Mouse (Mus musculus) cerebellum, postnatal 36 days (tissue): Measurements from ENCODE around the gene Ints4.
A peak's percentile ranks its signal among the peaks of the same experiment; 100 is the strongest.

ENCODE experiments used
- DNase-seq, 2 experiments: peaks; one replicate each; pipeline ENCODE4 v3.0.0; 2021 to 2022; ENCODE audit warnings: mixed read lengths in 2 of 2

Gene Ints4

GRCm38 (mm10) chr7:97546462-97546861 is 65.7 kb downstream of the Ints4 start:
- DNase-seq: peak; percentile 20 to 30

GRCm38 (mm10) chr7:97549301-97549700 is 68.5 kb downstream of the Ints4 start:
- no peak for DNase-seq

DNA sequence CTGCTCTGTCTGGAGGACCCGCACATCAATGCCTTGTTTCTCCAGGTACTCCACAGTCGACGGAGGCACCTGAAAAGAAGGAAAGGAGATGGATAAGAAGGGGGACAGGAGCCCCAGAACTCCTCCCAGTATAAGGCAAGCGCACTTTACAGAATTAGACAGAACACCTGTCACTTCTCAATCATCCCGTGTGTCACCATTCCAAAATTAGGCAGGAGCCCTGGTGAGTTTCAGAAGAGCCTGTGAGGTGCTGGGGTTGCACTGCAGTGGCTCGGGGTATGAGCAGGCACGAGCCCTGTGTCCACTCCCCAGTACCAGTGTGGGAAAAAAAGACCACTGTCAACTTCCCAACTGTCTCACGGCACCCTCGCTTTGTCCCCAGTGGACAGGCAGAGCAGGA is 69.9 kb downstream of the Ints4 start:
- DNase-seq: no peak

DNA sequence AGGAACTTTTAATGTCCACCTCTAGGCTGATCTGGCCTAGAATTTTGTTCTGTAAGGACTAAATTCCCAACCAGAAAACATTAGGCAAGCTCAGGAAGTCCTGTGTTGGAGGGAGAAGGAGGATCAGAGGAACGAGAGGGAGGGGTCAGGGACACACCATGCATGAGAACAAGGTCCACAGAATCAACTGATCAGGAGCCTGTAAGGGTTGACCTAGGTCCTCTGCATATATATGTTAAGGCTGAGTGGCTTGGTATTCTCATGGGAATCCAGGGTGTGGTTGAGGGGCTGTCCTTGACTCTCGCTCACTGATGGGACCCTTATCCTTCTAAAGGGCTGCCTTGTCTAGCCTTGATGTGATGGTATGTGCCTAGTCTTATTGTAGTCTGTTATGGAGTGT is 82.8 kb downstream of the Ints4 start:
- no peak for DNase-seq

DNA sequence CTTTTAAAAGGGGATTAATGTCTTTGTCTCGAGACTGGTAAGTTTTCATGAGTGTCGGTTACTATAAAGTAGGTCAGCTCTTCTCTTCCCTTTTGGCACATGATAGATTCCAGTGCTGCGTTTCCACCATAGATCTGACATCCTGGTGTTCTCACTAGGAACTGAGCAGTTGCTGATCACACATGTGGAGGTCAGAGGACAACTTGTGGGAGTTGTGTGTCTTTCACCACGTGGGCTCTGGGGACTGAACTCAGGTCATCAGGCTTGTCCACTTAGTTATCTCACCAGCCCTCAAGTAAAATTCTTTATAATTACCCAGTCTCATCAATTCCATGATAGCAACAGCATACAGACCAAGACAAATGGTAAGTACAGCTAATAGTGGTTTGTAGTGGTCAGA is 88.6 kb downstream of the Ints4 start:
- DNase-seq: no peak

DNA sequence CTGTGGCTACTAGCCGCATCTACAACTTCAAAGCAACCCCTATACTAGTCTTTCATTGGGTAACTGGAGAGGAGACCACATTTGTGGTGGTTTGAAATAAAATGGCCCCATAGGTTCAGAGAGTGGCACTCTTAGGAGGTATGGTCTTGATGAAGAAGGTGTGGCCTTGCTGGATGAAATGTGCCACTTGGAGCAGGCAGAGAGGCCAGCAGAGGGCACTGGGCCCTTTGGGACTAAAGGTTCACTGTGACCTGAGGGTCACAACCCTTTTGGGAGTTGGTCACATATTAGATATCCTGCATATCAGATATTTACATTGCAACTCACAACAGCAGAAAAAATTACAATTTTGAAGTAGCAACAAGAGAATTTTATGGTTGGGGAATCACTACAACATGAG is 89.6 kb downstream of the Ints4 start:
- DNase-seq: no peak

GRCm38 (mm10) chr7:97578361-97579066 is 97.8 kb downstream of the Ints4 start:
- peak; percentile 36 to 37 for DNase-seq

DNA sequence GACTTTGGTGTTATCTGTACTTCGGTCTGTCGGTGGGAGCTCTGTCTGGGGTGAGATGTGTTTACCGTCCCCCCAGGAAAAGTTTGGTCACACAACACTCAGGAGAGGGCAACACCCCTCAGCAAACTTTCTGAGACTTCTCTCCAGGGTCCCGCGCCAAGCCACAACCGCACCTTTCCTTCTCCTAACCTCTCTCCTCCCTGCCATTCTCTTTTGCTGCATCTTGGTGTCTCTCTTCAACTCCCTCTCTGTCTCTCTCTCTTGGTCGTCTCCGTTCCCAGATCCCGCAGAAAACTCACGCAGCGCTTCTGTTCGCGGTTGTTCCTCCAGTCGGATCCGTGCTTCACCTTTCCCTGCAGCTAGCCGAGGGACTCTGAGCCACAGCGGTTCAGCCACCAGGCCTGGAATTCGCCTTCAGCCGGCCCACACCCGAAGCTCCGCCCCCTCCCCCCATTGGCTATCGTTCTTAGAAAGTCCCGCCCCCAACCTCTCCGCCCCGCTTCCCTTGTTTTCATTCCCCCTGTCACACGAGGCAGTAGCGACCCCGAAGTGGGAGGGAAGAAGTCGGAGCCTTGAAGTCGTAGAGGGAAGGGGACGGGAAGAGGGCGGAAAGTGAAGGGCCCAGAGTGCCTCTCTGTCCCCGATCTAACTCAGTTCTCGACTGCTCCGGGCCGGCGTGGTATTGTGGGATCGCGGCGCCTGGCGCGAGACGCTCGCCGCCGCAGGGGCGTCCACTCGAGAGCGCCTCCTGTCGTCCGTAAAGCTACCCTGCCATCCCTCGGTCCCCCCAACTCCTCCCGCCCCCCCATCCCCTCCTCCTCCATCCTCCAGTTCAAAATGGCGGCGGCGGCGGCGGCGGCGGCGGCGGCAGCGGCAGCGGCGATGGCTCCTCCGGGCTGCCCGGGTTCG is 98.6 kb downstream of the Ints4 start, which contains the start of the genes Aamdc and Rsf1:
Gene Aamdc (minus strand): TSS at position 431 of the 909 bp plus-strand sequence.
Gene Rsf1 (plus strand): TSS at position 823 of the 909 bp plus-strand sequence.
- peak; percentile 93 to 94 for DNase-seq

GRCm38 (mm10) chr7:97579976-97580842 is 99.5 kb downstream of the Ints4 start:
- DNase-seq: peak; percentile 37 to 53

GRCm38 (mm10) chr7:97580843-97581214 is 100.1 kb downstream of the Ints4 start:
- DNase-seq: peak; percentile 83 to 86

GRCm38 (mm10) chr7:97588506-97588905 is 107.8 kb downstream of the Ints4 start:
- no peak for DNase-seq

DNA sequence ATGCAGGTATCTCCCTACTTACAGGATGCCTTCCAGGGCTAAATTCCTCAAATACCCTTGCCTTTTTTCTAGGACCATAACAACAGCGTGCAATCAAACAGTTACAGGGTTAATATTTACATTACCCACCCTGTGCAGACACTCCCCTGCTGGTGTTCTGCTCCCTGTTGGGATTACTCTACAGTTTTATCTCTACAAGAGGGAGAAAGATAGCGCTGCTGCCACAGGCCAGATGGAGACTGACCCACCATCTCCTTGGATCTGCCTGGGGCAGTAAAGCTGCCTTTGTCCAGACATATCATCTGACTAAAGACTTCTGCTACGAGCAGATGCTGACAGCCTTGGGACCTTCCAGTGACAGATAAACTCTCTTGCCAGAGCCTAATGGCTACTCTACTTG is 109.7 kb downstream of the Ints4 start:
- no peak for DNase-seq
